Mouse (Mus musculus): ENCODE results near the gene Olfr1381. TPM values are rescaled to one million over a fixed set of nuclear protein-coding genes. Genes with fewer than 3 reads are reported as not detected.
"Not testable (repeated sequence)": the region's sequence is repeated elsewhere in the genome, so short reads cannot be mapped to it uniquely, and the experiment has no call there.

Olfr1381 gene
- polyA plus RNA-seq (2012; fragmentation: generic; extraction: Trizol): not detected

DNA sequence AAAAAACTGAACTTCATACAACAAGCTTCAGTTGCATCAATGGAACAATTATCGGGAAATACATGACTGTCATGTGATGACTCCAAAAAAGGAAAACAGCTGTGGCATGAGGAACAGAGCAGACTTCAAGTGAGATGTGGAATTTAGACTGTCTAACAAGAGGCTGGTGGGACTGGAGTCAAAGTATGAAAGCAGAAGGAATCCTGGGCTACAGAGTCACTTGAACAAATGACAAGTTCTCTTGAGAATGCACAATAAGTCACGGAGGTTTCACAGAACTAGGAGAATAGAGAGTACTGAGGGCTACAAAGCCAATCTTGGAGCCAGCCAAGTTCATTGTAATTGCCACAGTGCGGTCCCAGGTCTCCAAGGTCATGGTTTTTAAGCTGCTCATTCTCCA is at the start of gene Olfr1381:
Gene Olfr1381 (plus strand): TSS at position 301 of the 400 bp plus-strand sequence.
- not testable (repeated sequence) for H3K79me2 ChIP-seq (ENCODE audit: control insufficient read depth, insufficient read depth); H3K4me2 ChIP-seq (ENCODE audit: low read depth); H3K27me3 ChIP-seq (ENCODE audit: control insufficient read depth, insufficient read depth, insufficient read length); H3ac ChIP-seq (ENCODE audit: control insufficient read depth, insufficient read length); H3K4me3 ChIP-seq; H3K36me3 ChIP-seq (ENCODE audit: control insufficient read depth, insufficient read depth)

DNA sequence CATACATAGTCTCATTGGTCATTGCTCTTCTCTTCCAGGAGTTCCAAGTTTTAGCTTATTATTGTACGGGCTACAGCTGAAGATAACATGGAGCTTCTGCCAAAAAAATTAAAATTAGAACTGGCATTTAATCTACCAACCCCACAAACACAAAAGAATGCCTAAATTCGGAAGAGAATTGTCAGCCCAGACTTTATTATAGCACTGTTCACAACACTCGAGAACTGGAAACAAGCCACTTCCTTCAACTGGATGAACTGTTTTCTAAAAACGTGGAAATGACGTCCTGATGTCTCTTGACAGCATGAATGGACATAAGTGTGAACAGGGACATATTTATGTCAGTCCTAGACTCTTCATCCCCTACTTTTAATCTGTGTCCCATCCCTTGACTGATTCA is 25.2 kb upstream of the Olfr1381 start:
- Histone ChIP-seq H3K4me2 (ENCODE audit: low read depth) (no peak overlapping the region), H3K4me3 (no peak overlapping the region), H3ac (ENCODE audit: control insufficient read depth, insufficient read length) (no peak overlapping the region), H3K27me3 (ENCODE audit: control insufficient read depth, insufficient read depth, insufficient read length) (no peaks in the 10 kb centered on the region), H3K79me2 (ENCODE audit: control insufficient read depth, insufficient read depth) (no peaks in the 10 kb centered on the region), H3K36me3 (ENCODE audit: control insufficient read depth, insufficient read depth) (no peaks in the 10 kb centered on the region)
- TF ChIP-seq USF1 (IDR thresholded peaks at IDR 0.05; ENCODE audit: low read depth): no peak
- no peak for TF ChIP-seq CEBPB (IDR thresholded peaks at IDR 0.05; ENCODE audit: insufficient read depth, poor library complexity, severe bottlenecking)
- no peak for TF ChIP-seq TCF3 (IDR thresholded peaks at IDR 0.05; ENCODE audit: insufficient read length, low read depth)
- no peak for TF ChIP-seq REST (IDR thresholded peaks at IDR 0.05; ENCODE audit: insufficient read depth, insufficient read length)
- TF ChIP-seq MAX (IDR thresholded peaks at IDR 0.05; ENCODE audit: low read depth): no peak
- TF ChIP-seq MYOG (IDR thresholded peaks at IDR 0.05; ENCODE audit: control insufficient read depth in 1 of 3, insufficient read depth in 1 of 3, insufficient read length in 2 of 3, low read depth in 2 of 3): no peak
- no peak for TF ChIP-seq TCF12 (IDR thresholded peaks at IDR 0.05; ENCODE audit: insufficient read depth, poor library complexity, severe bottlenecking)
- no peak for TF ChIP-seq E2F4 (IDR thresholded peaks at IDR 0.05; ENCODE audit: insufficient read depth)
- no peak for TF ChIP-seq POLR2A (IDR thresholded peaks at IDR 0.05; ENCODE audit: insufficient read length, low read depth)
- TF ChIP-seq SRF (IDR thresholded peaks at IDR 0.05; ENCODE audit: control insufficient read depth, insufficient read length, low read depth): no peak
- TF ChIP-seq POLR2AphosphoS2 (IDR thresholded peaks at IDR 0.05; ENCODE audit: insufficient read length, low read depth): no peak
- TF ChIP-seq MYOD1 (IDR thresholded peaks at IDR 0.05; ENCODE audit: control insufficient read depth in 1 of 3, insufficient read length in 2 of 3, low read depth in 2 of 3): no peak

DNA sequence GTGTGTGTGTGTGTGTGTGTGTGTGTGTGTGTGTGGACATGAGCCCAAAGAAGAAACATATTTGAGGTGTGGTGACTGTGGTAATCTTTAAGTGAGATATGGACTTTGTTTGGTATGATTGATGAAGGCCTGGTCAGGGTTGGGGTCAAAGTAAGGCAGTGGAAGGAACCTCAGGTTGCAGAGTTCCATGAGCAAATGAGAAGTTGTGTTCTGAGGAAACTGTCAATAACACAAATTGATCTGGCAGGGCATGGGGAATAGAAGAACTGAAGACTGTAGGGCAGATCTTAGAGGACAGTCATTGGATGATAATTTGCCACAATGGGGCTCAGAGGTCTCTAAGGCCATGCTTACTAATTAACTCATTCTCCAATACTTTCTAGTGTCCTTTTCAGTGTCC is 23.9 kb upstream of the Olfr1381 start, which contains the start of gene Olfr1383:
Gene Olfr1383 (plus strand): TSS at position 301 of the 400 bp plus-strand sequence.
- no peak within 1 kb of the TSS for H3ac ChIP-seq (ENCODE audit: control insufficient read depth, insufficient read length)
- no peak within 1 kb of the TSS for H3K4me2 ChIP-seq (ENCODE audit: low read depth)
- no peak for TF ChIP-seq MYOD1 (IDR thresholded peaks at IDR 0.05; ENCODE audit: control insufficient read depth in 1 of 3, insufficient read length in 2 of 3, low read depth in 2 of 3)
- no peak for TF ChIP-seq MAX (IDR thresholded peaks at IDR 0.05; ENCODE audit: low read depth)
- no peak for TF ChIP-seq REST (IDR thresholded peaks at IDR 0.05; ENCODE audit: insufficient read depth, insufficient read length)
- no peak for TF ChIP-seq TCF12 (IDR thresholded peaks at IDR 0.05; ENCODE audit: insufficient read depth, poor library complexity, severe bottlenecking)
- TF ChIP-seq TCF3 (IDR thresholded peaks at IDR 0.05; ENCODE audit: insufficient read length, low read depth): no peak
- TF ChIP-seq USF1 (IDR thresholded peaks at IDR 0.05; ENCODE audit: low read depth): no peak
- TF ChIP-seq POLR2A (IDR thresholded peaks at IDR 0.05; ENCODE audit: insufficient read length, low read depth): no peak
- no peak for TF ChIP-seq E2F4 (IDR thresholded peaks at IDR 0.05; ENCODE audit: insufficient read depth)
- TF ChIP-seq POLR2AphosphoS2 (IDR thresholded peaks at IDR 0.05; ENCODE audit: insufficient read length, low read depth): no peak
- TF ChIP-seq CEBPB (IDR thresholded peaks at IDR 0.05; ENCODE audit: insufficient read depth, poor library complexity, severe bottlenecking): no peak
- H3K36me3 ChIP-seq (ENCODE audit: control insufficient read depth, insufficient read depth): no peaks in the 10 kb centered on the region
- H3K79me2 ChIP-seq (ENCODE audit: control insufficient read depth, insufficient read depth): no peaks in the 10 kb centered on the region
- H3K4me3 ChIP-seq: no peak within 1 kb of the TSS
- no peaks in the 10 kb centered on the region for H3K27me3 ChIP-seq (ENCODE audit: control insufficient read depth, insufficient read depth, insufficient read length)

DNA sequence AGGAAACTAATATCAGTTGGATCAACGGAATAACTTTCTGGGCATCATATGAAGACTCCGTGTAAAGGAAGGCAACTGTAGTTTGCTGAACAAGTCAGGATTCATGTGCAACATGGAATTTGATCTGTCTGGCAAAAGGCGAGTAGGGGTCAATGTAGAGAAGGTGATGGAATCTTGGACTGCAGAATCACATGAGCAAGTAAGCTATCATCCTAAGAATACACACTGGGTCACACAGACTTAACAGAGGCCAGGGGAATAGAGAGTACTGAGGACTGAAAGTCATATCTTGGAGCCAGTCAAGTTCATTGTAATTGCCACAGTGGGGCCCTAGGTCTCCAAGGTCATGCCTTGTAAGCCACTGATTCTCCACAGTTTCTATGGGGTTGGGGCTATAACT is 15.3 kb upstream of the Olfr1381 start, which contains the start of gene Olfr1382:
Gene Olfr1382 (plus strand): TSS at position 301 of the 400 bp plus-strand sequence.
- Histone ChIP-seq H3K4me2 (ENCODE audit: low read depth) (no peak within 1 kb of the TSS), H3K27me3 (ENCODE audit: control insufficient read depth, insufficient read depth, insufficient read length) (no peaks in the 10 kb centered on the region), H3K36me3 (ENCODE audit: control insufficient read depth, insufficient read depth) (no peaks in the 10 kb centered on the region), H3ac (ENCODE audit: control insufficient read depth, insufficient read length) (no peak within 1 kb of the TSS), H3K4me3 (no peak within 1 kb of the TSS), H3K79me2 (ENCODE audit: control insufficient read depth, insufficient read depth) (no peaks in the 10 kb centered on the region)
- TF ChIP-seq TCF12 (IDR thresholded peaks at IDR 0.05; ENCODE audit: insufficient read depth, poor library complexity, severe bottlenecking) (no peak), MAX (IDR thresholded peaks at IDR 0.05; ENCODE audit: low read depth) (no peak), E2F4 (IDR thresholded peaks at IDR 0.05; ENCODE audit: insufficient read depth) (no peak), POLR2AphosphoS2 (IDR thresholded peaks at IDR 0.05; ENCODE audit: insufficient read length, low read depth) (no peak), REST (IDR thresholded peaks at IDR 0.05; ENCODE audit: insufficient read depth, insufficient read length) (no peak), POLR2A (IDR thresholded peaks at IDR 0.05; ENCODE audit: insufficient read length, low read depth) (no peak), MYOD1 (IDR thresholded peaks at IDR 0.05; ENCODE audit: control insufficient read depth in 1 of 3, insufficient read length in 2 of 3, low read depth in 2 of 3) (no peak), SRF (IDR thresholded peaks at IDR 0.05; ENCODE audit: control insufficient read depth, insufficient read length, low read depth) (no peak), MYOG (IDR thresholded peaks at IDR 0.05; ENCODE audit: control insufficient read depth in 1 of 3, insufficient read depth in 1 of 3, insufficient read length in 2 of 3, low read depth in 2 of 3) (no peak), USF1 (IDR thresholded peaks at IDR 0.05; ENCODE audit: low read depth) (no peak), TCF3 (IDR thresholded peaks at IDR 0.05; ENCODE audit: insufficient read length, low read depth) (no peak), CEBPB (IDR thresholded peaks at IDR 0.05; ENCODE audit: insufficient read depth, poor library complexity, severe bottlenecking) (no peak)

DNA sequence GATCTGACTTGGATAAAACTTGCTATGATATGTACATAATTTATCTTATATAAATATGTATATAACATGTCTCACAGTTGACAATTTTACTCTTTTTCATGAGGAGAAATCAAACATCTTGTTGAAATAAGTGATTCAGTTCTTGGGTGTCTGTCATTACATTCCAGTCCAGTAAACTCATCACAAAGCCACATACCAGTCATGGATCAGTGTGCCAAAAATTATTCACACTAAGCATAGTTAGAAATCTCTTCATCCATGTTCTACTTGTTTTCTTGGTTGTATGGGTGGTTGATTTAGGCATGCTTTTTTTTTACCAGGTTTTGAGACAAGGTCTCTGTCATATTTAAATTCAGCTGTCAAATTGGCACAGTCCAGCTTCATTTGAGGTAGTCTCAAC is 10.5 kb upstream of the Olfr1381 start:
- no peak overlapping the region for H3K4me3 ChIP-seq
- no peaks in the 10 kb centered on the region for H3K79me2 ChIP-seq (ENCODE audit: control insufficient read depth, insufficient read depth)
- no peak overlapping the region for H3ac ChIP-seq (ENCODE audit: control insufficient read depth, insufficient read length)
- H3K4me2 ChIP-seq (ENCODE audit: low read depth): no peak overlapping the region
- no peak for TF ChIP-seq SRF (IDR thresholded peaks at IDR 0.05; ENCODE audit: control insufficient read depth, insufficient read length, low read depth)
- H3K27me3 ChIP-seq (ENCODE audit: control insufficient read depth, insufficient read depth, insufficient read length): no peaks in the 10 kb centered on the region
- no peaks in the 10 kb centered on the region for H3K36me3 ChIP-seq (ENCODE audit: control insufficient read depth, insufficient read depth)

- not testable (repeated sequence) for H3K4me2 ChIP-seq (ENCODE audit: low read depth); H3K27me3 ChIP-seq (ENCODE audit: control insufficient read depth, insufficient read depth, insufficient read length); H3K4me3 ChIP-seq; H3K79me2 ChIP-seq (ENCODE audit: control insufficient read depth, insufficient read depth); H3K36me3 ChIP-seq (ENCODE audit: control insufficient read depth, insufficient read depth); H3ac ChIP-seq (ENCODE audit: control insufficient read depth, insufficient read length)
Measured at GRCm38 (mm10) chr11:49536631-49537030, 6.6 kb upstream of the Olfr1381 start.

DNA sequence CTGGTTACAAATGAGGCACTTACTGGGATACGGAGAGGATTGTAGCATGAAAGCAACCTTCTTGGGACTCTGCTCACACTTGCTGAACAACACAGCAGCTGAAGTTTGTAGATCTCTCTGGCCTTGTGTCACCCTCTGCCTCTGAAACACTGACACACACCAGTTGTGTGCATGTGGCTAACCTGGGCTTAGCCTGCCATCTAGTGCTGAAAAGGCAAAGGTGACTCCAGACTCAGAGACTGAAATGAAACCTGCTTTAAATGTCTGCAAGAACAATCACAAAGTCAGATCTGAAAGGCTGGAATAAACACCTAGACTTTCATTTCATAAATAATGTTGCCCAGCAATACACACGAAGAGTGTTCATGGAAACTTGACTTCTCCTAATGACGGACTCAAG is 10.8 kb downstream of the Olfr1381 start:
- H3K36me3 ChIP-seq (ENCODE audit: control insufficient read depth, insufficient read depth); H3K27me3 ChIP-seq (ENCODE audit: control insufficient read depth, insufficient read depth, insufficient read length); H3K79me2 ChIP-seq (ENCODE audit: control insufficient read depth, insufficient read depth); H3ac ChIP-seq (ENCODE audit: control insufficient read depth, insufficient read length); H3K4me3 ChIP-seq; H3K4me2 ChIP-seq (ENCODE audit: low read depth): not testable (repeated sequence)

GRCm38 (mm10) chr11:49556578-49556977 is 13.3 kb downstream of the Olfr1381 start, which contains the start of gene Olfr1380:
Gene Olfr1380, plus strand, starts transcription at chr11:49556878.
- not testable (repeated sequence) for H3ac ChIP-seq (ENCODE audit: control insufficient read depth, insufficient read length); H3K36me3 ChIP-seq (ENCODE audit: control insufficient read depth, insufficient read depth); H3K4me2 ChIP-seq (ENCODE audit: low read depth); H3K4me3 ChIP-seq; H3K27me3 ChIP-seq (ENCODE audit: control insufficient read depth, insufficient read depth, insufficient read length); H3K79me2 ChIP-seq (ENCODE audit: control insufficient read depth, insufficient read depth)

All from myocyte (in vitro differentiated cells).